Mouse (Mus musculus): ENCODE results near the gene Elovl2. TPM values are rescaled to one million over a fixed set of nuclear protein-coding genes. Genes with fewer than 3 reads are reported as not detected.
"Not testable (repeated sequence)": the region's sequence is repeated elsewhere in the genome, so short reads cannot be mapped to it uniquely, and the experiment has no call there.

Gene Elovl2
- 0.08 and 0.27 TPM in 2 replicates for polyA plus RNA-seq (2015; fragmentation: Nextera tagmentation; extraction: Ambion mirVana)

GRCm38 (mm10) chr13:41220304-41220834, at the start of gene Elovl2:
TSS of gene Elovl2 (minus strand) at chr13:41220405.
- peak; percentile 61 for DNase-seq (ENCODE audit: low spot score)

GRCm38 (mm10) chr13:41267827-41268408, 47.7 kb upstream of the Elovl2 start:
- no peak for DNase-seq (ENCODE audit: low spot score)

GRCm38 (mm10) chr13:41263304-41264006, 43.2 kb upstream of the Elovl2 start:
- no peak for DNase-seq (ENCODE audit: low spot score)

GRCm38 (mm10) chr13:41261617-41262016, 41.4 kb upstream of the Elovl2 start:
- DNase-seq (ENCODE audit: low spot score), result not testable (repeated sequence)

- DNase-seq (ENCODE audit: low spot score), result no peak
These were observed 37.6 kb upstream of the Elovl2 start for GRCm38 (mm10) chr13:41257851-41258250.

- no peak for DNase-seq (ENCODE audit: low spot score)
These were observed 36.8 kb upstream of the Elovl2 start for GRCm38 (mm10) chr13:41256962-41257361.

GRCm38 (mm10) chr13:41256126-41256525, 35.9 kb upstream of the Elovl2 start:
- no peak for DNase-seq (ENCODE audit: low spot score)

- DNase-seq (ENCODE audit: low spot score), result no peak
These were observed 32.5 kb upstream of the Elovl2 start for GRCm38 (mm10) chr13:41252736-41253135.

- no peak for DNase-seq (ENCODE audit: low spot score)
These were observed 31.9 kb upstream of the Elovl2 start for GRCm38 (mm10) chr13:41252141-41252540.

GRCm38 (mm10) chr13:41251667-41252066, 31.5 kb upstream of the Elovl2 start:
- DNase-seq (ENCODE audit: low spot score), result no peak

GRCm38 (mm10) chr13:41251232-41251631, 31.0 kb upstream of the Elovl2 start:
- DNase-seq (ENCODE audit: low spot score), result not testable (repeated sequence)

- peak; percentile 38 for DNase-seq (ENCODE audit: low spot score)
These were observed 30.2 kb upstream of the Elovl2 start for GRCm38 (mm10) chr13:41250318-41250981.

- DNase-seq (ENCODE audit: low spot score), result peak; percentile 99
These were observed 29.5 kb upstream of the Elovl2 start, which contains the start of gene Smim13 for GRCm38 (mm10) chr13:41249538-41250317. TSS of gene Smim13 (plus strand) at chr13:41249844.

GRCm38 (mm10) chr13:41248751-41249520, 28.7 kb upstream of the Elovl2 start:
- peak; percentile 90 for DNase-seq (ENCODE audit: low spot score)

- DNase-seq (ENCODE audit: low spot score), result no peak
These were observed 24.2 kb upstream of the Elovl2 start for GRCm38 (mm10) chr13:41244306-41244830.

GRCm38 (mm10) chr13:41241557-41241956, 21.4 kb upstream of the Elovl2 start:
- DNase-seq (ENCODE audit: low spot score), result no peak

GRCm38 (mm10) chr13:41238805-41239130, 18.6 kb upstream of the Elovl2 start:
- DNase-seq (ENCODE audit: low spot score), result peak; percentile 80

- no peak for DNase-seq (ENCODE audit: low spot score)
These were observed 18.0 kb upstream of the Elovl2 start for GRCm38 (mm10) chr13:41238035-41238804.

All from thymus, postnatal 0 days (tissue).